Mouse (Mus musculus) adrenal gland, postnatal 10 days (tissue): ENCODE measurements around the gene 4930404N11Rik. TPM values are rescaled to one million over a fixed set of nuclear protein-coding genes. Genes with fewer than 3 reads are reported as not detected.

ENCODE experiments used
- DNase-seq: peaks from one replicate; pipeline ENCODE4 v3.0.0; 2021; ENCODE audit warnings: mixed read lengths
- total RNA-seq, 2 experiments: library from RNA; stranded (reverse); gene quantifications; 2 replicates each; pipeline ENCODE4 v1.2.3; 2021

The 4930404N11Rik gene
- total RNA-seq, 2 experiments from 2014 or later: 1.1 to 2.3 TPM

DNA sequence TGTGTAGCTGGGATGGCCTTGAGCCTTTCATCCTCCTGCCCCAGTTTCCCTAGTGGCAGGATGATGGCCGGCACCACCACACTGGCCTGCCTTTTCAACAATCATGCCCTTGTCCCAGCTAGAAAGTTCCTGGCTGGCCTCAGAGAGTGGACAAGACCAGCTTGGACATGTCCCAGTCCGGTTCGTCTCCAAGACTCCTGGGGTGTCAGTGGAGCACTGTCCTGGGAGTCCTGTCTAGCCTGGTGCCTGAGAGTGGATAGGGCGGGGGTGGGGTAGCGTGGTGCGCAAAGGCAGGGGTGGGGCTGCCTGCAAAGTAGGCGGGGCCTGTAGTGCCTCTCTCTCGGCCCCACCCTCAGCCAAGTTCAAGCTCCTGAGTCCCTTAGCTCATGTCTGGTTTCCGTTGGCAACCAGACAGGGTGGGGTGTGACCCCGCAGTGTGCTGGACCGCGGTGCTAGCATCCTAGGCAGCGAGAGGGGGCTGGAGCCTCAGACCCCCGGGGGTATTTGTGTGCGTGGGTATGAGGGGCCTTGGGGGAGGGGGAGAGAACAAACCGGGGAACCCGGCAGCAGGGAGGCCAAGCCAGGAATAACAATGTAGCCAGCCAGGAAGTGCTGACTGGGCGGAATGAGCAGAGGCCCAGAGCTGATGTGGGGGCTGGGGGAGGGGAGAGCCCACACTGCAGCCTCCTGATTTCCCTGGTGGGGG is 36.1 kb upstream of the 4930404N11Rik start:
- DNase-seq: peak; percentile 69

DNA sequence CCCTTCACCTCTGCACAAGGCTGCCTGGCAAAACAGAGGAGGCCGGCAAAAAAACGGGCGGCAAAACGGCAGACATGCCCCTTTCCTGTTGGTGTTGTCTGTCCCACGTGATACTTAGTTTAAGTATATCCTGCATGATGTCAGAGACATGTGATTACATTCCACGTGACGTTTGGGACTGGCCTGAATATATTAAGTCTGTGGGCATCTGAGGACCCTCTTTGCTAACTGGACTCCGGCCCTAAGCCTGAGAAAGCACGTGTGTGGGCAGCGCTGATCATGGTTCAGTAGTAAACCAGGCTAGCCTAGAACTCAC is 35.5 kb upstream of the 4930404N11Rik start:
- DNase-seq: no peak

DNA sequence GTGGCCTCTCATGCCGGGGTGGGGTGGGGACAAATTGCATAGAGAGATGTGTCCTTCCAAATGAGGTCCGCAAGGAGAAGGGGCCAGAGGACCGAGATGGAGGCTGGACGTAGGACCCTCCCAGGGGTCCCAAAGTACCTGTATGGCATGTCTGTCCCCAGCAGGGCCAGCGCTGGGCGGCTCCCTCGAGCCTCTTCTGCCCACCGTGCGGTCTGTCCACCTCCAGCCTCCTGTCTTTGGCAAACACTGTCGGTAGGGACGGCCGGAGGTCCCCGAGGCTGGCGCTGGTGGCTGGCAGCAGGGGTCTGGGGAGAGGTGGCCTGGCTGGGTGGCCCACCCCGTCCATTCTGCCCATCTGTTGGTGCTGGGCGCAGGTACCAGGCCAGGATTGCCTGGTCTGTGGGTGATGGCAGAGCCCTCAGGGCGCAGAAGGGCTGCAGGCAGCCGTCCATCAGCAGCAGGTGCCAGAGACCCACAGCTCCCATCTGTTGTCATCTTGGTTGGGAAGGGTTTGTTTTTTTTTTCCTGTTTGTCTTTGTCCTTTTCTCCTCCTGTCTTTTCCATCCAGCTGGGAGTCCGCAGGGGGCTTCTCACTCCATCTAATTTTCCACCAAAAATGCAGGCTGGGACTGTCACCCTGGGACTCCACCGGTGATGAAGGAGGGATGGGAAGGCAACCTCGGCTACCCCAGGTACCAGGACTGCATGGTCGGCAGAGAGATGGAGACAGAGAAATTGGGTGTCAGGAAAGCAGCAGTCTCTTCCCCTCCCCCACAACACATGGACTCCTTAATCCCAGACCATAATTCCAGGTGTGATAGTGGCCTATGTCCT is 35.0 kb upstream of the 4930404N11Rik start:
- DNase-seq: no peak

DNA sequence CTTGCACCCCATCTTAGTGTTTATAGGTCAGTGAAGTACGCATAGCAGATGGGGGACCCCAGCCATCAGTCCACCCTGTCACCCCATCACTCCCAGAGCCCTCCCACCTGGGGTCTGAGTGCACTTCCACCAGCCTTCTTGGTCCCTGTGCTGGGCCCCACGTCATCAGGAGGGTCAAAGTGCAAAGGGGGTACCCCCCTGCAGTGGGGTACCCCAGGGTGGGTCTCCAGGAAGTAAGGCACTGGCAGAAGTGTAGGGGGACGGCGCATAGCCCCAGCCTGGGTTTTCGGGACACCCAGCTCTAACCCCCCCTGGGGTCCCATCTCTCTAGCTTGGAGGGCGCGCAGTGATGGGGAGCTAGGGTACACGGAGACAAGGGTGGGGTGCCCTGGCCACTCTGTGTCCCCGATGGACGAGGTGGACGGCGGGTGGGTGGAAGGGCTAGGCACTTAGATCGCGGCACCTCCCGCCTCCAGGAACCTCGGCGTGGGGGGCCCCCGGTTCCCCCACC is 34.2 kb upstream of the 4930404N11Rik start:
- DNase-seq: no peak

DNA sequence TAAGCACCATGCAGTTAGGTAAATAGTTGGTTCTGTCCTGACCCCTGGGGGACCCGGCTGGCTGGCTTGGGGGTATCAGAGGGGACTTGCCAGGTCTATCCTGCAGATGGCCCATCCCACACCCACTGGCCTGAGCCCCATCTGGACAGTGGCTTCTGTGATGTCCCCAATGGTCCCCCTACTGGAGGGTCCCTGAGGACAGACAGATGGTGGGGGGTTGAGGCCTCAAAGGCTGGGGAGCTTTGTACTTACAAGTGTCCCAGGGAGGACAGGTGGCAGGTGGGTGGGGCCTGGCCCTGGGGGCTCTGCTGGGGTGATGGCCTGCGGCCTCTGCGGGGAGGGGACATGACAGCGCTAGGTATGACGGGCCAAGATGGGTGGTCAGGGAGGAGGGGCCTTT is 33.7 kb upstream of the 4930404N11Rik start:
- DNase-seq: no peak

DNA sequence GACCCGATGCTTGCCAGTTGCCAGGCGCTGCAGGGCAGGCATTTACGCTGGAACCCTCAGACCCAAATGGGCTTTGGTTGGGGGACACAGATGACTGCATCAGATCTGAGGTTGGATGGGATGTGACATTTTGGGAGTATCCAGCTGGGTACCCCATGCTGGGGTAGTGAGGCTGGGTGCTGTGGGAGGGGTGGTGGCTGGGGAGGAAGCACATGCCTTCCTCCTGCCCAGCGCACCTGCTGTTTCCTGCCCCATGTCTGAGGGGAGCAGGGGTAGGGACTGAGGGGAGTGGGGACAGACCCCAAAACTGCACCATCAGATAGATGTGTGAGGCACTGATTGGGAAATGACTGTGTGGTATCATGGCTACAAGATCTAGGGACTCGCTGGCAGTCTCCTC is 31.1 kb upstream of the 4930404N11Rik start:
- no peak for DNase-seq

DNA sequence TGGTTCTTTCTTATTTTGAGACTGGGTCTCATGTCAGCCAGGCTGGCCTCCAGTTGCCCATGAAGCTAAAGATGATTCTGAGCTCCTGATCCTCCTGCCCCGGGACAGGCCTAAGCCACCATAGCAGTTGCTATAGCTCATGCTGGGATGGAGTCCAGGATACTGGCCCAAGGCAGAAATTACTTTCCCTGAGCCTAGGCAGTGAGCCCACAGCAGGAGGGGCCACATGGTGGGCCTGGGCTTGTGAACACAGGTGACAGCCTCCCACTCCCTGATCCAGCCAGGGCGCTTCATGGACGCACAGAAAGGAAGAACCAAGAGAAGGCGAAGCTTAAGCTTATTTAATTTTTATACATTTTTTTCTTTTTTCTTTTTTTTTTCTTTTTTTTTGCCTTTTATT is 30.2 kb upstream of the 4930404N11Rik start:
- DNase-seq: no peak

DNA sequence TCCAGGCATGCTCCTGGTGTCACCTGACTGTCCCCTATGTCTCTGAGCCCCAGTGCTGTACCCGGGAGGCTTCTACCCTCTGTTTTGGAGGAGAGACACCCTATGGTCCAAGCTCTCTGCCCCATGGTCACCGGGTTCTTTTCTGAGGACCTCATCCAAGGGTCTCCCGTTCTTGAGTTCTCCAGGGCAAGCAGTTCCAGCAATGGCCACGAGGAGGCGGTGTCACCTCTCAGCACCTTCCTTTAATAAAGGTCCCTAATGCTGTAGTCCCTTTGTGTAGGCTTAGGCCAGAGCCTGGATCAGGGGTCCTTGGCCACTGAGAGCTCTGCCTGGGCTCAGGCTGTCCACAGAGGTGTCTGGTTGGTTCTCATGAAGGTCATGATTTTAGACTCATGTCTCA is 29.5 kb upstream of the 4930404N11Rik start:
- DNase-seq: peak; percentile 76

DNA sequence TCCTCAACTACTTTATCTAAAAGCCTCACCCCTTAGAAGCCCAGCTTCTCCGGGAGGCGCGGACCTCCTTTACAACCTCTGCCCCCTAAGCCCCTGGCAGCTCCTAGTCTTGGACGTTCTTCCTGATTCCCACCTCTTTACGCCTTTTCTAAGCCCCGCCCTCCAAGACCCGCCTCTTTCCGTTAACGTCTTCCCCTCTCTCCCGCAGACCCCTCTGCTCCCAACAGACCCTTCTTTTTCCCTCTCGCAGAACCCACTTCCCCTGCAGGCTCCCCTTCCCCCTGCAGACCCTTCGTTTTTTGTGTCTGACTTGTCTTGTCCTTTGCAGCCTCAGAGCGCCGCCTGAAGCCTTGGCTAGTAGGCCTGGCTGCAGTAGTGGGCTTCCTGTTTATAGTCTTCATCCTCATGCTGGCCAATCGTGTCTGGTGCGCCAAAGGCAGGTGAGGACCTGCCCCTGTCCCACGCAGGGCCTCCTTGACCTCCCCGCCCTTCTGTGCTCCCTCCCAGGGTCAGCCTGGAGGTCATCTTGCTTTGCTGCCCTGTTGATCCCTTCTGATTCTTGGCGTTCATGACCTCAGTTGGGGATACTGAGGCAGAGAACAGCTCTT is 27.9 kb upstream of the 4930404N11Rik start:
- DNase-seq: peak; percentile 47

DNA sequence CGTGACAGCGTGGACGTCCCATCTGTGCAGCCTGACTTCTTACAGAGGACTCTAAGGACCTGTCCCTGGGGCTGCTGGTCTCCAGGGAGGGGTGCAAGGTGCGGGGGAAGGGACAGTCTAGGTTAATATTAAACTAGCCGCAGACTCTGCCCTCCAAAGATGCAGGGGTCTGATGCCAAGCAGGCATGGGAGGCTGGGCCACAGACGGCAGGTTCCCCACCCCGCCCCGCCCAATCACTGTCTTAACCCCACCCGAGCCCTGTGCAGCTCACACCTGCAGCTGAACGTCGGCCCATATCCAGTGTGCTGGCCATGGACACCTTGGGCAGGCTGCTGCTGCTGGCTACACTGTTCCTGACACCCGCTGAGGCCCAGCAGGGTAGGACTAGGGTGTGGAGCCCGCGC is 27.2 kb upstream of the 4930404N11Rik start, which contains the start of gene Smim24:
TSS of gene Smim24 (plus strand) at position 271 of the 405 bp plus-strand sequence.
- no peak for DNase-seq

DNA sequence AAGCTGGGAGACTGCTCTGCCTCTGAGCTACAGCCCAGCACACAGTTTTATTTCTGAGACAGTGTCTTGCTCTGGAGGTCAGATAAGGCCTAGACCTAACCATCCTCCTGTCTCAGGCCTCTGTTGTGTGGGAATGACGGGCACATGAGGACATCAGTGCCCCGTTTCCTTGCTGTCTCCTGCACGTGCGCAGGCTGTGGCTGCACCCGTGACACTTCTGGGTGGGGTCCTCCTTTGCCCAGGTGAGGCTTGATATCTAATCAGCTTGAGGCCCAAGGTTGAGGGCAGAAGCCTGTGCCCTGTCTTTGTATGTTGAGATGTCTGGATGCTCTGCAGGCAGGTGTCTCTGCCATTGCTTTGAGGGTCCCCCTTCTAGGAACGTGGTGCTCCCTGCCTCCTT is 26.7 kb upstream of the 4930404N11Rik start:
- DNase-seq: no peak

DNA sequence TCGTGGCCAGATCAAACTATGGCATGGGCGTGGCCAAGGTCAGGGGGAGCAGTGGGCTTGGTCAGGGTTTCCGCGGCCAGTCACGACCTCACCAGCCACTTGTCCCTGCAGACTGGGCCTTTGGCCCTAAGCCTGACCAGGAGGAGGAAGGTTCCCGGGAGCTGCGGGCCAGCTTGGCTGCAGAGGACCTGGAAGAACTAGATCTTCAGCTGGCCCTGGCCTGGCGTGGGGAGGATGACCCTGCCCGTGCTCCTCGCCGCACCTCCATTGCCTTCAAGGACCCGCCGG is 25.0 kb upstream of the 4930404N11Rik start:
- peak; percentile 41 for DNase-seq

DNA sequence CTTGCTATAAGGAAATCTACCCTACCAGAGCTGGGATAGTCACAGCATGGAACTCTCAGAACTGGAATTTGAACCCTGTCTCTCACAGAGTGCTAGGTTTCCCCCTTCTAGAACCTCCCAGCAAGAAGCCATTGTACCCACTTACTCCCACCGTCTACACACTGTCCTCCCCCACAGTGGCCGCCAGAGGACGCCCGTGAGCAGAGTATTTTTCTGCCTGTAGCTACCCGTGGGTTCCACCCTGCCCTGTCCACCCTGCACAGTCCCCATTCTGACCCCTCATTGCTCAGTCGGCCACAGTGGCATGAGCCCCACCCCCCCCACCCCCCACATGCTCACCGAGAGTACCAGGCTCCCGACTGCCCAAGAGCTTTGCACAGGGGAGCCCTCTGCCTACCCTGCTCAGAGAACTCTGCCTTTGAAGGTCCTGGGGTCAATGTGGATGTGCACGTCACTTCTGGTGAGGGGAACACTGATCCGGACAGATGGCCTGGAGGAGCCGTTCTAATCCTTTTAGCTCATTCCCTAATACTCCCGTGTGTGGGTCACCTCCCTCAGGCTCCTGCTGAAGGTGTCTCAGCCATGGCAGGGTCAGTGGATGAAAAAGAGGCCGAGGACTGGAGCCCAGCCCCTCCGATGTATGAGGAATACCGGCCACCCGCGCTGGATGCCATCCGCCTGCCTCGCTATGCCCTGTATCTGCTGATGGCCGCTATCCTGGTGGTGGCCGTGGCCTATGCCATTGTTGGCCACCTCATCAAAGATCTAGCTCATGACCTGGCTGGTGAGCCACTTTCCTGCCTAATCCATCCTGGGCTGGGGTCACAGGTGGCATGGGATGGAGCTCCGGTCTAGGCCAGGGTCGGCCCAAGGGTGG is 24.4 kb upstream of the 4930404N11Rik start:
- DNase-seq: peak; percentile 84

DNA sequence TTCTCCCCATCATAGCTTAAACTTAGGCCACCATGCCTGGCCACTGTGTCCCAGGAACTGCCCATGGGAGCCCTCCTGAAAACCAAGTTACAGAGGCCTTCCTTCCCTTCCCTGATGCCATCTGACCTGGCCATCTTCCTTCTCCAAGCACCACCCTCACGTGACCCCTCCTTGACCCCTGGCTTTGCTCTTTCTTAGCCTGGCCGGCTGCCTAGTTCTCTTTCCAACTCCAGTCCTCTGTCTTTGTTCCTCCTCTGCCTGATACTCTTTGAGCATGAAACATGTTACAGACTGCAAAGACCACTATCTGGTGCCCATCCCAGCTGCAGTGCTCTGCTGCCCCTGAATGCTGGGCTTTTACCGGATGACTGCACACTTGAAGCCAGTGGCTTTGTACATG is 23.8 kb upstream of the 4930404N11Rik start:
- DNase-seq: peak; percentile 81

DNA sequence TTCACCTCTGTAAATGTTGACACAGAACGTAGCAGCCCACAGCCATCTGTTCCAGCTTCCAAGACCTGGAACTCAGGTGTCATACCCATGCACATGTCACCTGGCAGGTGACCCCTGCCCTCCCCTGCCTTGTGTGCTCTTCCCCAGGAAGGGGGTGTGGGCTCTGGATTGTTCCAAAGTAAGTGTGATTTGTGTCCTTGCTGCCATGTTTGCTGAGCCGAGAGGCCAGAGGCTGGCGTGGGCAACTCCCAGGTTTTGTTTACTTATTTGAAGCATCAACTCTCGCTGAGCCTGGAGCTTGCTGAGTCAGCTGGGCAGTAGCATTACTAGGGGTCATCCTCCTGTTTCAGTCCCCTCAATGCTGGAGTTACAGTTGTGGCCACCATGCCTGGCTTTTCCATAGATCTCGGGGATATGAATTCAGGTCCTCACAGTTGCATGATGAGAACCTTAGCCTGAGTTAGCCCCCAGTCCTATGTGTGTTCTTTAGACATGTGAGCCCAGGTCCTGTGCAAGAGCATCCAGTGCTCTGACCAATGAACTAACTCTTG is 23.0 kb upstream of the 4930404N11Rik start, which contains the start of gene Gm48552:
TSS of gene Gm48552 (plus strand) at position 501 of the 551 bp plus-strand sequence.
- no peak for DNase-seq

DNA sequence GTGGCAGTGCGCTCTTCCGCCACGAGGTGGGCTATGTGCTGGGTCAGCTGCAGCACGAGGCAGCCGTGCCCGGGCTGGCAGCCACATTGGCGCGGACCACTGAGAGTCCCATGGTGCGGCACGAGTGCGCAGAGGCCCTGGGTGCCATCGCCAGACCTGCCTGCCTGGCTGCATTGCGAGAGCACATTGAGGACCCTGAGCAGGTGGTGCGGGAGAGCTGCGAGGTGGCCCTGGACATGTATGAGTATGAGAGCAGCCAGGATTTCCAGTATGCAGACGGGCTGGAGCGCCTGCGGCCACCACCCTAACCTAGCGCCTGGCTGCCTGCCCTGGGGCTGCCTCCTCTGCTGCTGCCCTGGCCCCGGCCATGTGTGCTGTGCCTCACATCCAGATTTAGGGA is 22.1 kb upstream of the 4930404N11Rik start:
- peak; percentile 16 for DNase-seq

DNA sequence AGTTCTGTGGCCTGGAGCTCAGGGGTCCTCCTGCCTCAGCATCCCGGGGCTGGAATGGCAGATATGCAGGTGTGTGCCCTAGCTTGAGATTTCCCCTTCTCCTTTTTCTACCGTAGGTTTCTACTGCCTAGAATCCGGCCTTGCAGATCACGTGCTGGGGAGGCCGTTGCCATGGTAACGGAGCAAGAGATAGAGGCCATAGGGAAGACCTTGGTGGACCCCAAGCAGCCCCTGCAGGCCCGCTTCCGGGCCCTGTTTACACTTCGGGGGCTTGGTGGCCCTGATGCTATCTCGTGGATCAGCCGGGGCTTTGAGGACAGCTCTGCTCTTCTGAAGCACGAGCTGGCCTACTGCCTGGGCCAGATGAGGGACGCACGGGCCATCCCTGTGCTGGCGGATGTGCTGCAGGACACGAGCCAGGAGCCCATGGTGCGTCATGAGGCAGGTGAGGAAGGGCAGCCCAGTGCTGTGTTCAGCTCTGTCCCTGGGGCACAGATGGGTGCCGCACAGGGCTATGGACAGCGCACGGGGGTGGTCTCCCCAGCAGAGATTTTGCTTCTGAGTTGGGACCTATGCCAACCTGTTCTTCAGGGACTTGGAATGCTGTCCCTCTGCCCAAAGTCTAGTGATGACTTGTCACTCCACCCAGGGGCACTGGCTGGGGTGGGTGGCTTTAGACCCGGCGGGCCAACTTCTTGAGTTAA is 20.1 kb upstream of the 4930404N11Rik start:
- DNase-seq: peak; percentile 52

DNA sequence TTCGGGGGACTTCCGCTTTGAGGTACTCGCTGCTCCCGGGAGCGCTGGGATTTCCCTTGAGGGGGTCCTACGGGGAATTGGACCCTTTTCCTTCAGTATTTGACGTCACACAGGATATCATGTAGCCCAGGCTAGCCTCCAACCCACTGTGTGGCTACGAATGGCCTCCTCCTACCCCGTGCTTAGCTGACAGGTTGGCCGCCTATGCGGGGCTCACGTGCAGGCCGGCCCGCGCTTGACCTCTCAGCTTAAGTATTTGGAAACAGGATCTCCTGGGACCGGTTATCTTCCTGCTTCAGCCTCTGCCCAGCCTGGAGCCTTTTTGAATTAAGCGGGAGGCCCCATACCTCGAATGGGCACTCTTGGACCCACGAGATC is 19.0 kb upstream of the 4930404N11Rik start:
- no peak for DNase-seq

DNA sequence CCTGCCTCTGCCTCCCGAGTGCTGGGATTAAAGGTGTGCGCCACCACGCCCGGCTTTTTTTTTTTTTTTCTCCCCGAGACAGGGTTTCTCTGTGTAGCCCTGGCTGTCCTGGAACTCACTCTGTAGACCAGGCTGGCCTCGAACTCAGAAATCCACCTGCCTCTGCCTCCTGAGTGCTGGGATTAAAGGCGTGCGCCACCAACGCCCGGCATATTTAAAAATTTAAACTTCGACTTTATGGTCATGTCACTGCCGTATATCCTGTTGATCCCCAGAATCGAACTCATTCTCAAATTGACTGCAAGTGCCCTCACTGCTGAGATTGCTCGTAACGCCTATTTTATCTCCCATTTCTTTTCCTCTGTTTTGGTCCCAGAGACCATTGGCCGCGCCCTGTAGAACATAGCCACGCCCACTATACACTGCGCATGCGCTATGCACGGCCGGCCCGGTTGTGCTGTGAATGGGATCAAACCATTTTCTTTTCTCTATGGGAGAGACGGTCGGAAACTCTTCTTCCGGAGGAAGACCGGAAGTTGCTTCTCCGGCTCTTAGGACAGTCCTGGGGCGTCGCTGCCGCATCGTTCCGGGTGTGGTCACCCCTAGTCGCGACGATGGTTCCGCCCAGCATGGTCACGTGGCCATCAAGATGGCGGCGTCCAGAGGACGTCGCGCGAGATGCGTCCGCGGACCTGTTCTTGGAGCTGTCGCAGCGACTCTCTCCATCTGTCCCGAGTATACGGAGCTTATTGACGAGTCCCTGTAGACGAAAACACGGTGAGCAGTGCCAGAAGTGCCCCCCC is 18.4 kb upstream of the 4930404N11Rik start, which contains the start of the genes Dohh and Gm48551:
TSS of gene Dohh (plus strand) at position 627 of the 803 bp plus-strand sequence.
TSS of gene Gm48551 (plus strand) at position 665 of the 803 bp plus-strand sequence.
- peak; percentile 99 for DNase-seq

DNA sequence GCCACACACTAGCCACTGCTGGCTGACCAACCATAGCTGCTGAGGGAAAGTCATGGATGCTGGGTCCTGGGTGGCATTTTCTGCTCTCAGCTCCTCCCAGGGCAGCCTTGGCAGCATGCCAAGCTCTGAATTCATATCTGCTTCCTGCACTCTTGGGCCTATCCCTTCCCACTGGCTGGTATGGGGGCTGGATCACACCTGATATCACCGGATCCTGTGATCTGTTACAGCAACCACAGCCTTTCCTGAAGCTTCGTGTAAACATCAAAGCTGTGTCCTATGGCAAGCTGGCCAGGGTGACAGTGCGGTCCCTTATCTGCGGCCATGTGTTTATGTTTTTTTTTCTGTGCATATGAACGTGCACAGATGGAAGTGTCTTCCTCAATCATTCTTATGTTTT is 16.4 kb upstream of the 4930404N11Rik start:
- DNase-seq: peak; percentile 59
